Mouse (Mus musculus) lung, postnatal 4 days (tissue): ENCODE measurements at regions not wholly inside any gene's neighbourhood (a gene's known extent, or its start where the extent isn't known, plus 50 kb on each side); places are given as distances from the start of the nearest gene placed in this dataset.
A peak's percentile ranks its signal among the peaks of the same experiment; 100 is the strongest.

ENCODE experiments used
- DNase-seq, 2 experiments: peaks; one replicate each; pipeline ENCODE4 v3.0.0; 2021

DNA sequence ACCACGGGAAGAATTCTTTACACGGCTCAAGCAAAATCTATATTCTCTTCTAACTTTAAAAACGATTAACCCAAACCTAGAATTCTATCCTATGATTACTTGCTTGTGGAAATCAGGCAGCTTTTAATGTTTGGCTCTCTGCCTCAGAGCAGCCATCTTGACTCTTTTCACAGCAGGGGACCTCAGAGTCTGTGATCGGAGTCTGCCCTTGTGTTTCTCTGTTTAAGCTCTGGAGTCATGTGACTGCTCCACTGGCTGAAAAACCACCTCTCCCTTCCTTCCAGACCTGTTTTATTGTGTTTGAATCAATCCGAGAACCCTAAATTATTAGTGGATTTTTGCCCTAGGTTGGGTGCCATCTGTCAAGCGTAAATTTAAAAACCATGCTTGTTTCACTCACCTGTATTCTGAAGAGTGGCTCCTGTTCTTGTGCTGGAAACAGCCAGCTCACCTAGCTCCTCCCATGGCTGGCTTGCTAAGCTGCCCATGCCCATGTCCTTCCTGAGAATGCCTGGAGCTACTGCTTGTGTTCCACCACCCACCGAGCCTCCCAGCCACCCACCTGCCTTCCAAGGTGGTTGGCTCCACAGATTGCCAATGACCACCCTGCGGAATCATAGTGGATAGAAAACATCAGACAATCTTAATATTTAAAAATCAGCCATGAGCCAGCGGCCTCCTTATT, 62.6 kb downstream of the Perp start:
- DNase-seq = no peak

DNA sequence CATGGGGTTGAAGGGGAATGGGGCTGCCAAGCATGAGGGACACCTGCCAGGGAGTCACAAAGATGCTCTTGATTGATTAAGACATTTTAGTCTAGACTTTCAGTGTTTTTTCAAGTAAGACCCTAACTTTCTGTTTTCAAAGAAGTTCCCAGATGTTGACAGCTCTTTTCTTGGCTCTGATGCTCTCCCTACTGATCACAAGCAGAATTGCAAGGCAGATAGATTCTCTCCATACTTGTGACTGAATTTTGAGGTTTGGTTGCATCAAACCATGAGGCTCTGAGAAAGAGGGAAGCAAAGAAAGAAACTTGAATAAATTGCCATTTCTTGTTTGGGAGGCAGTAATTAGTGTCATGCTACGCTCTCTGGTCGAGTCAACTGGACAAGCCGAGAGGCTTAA, 64.5 kb downstream of the Perp start:
- DNase-seq = no peak

DNA sequence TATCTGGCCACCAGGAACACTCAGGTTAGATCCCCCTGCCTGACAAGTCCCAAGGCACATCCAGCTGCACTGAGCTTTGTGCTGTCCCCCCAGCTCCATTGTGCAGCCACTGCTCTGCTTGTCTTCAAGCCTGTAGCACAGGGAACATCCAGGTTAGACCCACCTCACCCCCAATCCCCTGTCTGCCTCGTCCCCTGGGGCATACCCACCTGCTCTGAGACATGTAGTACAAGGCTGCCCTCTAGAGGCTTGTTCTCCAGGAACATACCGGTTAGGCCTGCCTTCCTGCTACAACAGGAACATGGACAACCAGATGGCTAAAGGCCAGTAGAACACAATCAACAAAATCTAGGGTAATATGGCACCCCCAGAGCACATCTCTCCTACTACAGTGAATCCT, 66.1 kb downstream of the Perp start:
- DNase-seq = peak in 1 of 2 experiments; percentile 21

DNA sequence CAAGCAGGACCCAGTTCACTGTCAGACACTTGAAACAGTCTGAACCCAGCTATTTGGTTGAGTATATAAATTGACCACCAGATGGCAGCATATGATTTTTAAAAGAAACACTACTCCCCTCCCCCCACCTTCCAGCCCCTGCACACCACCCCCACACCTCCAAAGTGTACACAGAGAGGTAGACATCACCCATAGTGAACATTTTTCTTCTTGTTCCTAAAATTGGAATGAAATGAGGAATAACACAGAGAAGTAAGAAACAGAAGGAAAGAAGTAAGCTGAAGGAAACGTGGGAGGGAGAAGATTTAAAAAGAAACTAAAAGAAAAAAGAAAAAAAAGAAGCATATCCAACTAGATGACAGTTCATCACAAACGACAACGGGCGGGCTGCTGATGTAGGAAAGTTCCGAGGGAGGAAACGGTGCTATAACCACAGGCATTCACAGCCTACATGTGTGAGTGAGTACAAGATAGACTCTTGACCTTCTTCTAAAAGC, 72.3 kb downstream of the Perp start:
- DNase-seq = peak in 1 of 2 experiments; percentile 21

DNA sequence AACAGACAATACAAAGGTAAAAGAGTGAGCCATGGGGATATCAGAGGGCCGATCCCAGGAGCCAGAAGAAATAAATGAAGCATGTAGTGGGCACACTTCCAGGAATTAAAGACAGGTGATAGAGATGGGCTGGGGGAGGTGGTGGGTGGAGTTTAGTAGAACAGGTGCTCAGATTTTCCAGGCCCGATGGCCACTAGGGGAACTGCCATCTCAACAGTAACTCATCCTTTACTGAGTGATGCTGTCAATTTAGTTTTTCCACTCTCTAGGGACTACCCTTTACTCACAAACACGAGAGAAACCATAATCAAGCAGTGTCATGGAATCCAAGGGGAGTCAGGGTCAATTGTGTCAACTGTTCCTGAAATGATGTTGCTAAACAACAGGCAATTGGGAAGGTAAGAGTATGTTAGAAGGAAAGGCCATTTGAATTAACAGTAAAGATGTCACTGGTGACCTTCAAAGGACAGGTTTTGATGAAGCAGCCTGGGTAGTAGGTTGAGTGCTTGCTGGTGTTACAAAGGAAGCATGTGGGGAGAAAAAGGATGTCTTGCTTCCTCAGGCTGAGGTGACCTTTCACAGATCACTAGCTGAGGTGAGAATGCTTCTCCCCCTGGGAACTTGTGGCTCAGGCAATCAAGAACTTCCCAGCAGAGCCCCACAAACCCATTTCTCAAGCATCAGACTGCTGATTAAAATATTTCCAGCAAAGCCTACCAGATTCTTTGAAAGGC, 78.4 kb downstream of the Perp start:
- DNase-seq = no peak

DNA sequence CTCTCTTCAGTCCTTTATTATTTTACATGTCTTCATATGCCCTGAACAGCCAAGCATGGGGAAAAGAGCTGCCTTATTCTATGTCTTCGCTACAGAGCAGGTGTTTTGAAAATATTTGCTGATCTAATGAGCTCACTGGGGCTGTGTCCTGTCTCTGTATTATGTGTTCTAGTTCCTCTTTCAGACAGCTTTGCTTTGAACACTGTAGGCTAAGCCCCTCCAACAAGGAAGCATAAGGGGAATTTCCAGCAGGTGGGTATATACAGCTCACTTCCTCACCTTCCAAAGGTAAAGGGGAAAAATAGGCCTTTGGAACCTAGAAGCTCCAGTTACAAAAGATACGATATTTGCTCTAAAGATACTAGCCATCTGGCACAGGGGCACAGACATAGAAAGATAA, 83.0 kb downstream of the Perp start:
- DNase-seq = no peak

DNA sequence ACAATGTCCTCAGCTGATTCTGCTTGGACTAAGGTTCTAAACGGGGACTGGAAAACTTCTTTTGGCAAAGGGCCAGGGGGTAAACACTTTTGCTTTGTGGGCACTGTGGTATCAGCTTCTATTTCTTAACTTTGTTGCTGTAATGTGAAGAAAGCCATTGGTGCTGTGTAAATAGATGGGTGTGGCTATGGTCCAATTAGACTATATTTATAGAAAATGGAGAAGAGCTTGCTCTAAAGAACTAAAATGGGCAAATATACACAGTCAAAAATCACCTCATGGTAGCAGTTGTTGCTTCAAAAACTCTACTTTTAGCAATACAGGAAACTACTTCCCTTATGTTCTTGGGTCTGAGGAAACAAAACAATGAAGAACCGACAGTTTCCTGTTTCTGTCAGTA, 84.1 kb downstream of the Tnfaip3 start:
- DNase-seq = peak in 1 of 2 experiments; percentile 28

DNA sequence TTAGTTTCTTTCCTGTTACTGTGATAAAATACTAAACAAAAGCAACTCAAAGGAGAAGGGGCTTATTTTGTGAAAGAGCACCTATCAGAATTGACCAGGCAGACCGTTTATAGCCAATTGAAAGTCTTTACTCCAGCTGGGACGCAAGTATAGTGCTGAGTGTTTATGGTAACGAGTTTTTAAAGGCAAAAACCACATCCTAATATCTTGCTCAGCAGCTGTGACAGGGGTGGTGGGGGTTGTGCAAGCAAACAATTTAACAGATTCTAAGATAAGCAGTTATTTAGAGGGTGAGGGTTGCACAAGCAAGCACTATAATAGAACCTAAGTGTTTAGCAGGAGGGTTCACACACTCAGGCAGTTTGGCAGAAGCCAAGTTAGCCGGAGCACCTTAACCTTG, 74.0 kb downstream of the Tnfaip3 start:
- no peak for DNase-seq

DNA sequence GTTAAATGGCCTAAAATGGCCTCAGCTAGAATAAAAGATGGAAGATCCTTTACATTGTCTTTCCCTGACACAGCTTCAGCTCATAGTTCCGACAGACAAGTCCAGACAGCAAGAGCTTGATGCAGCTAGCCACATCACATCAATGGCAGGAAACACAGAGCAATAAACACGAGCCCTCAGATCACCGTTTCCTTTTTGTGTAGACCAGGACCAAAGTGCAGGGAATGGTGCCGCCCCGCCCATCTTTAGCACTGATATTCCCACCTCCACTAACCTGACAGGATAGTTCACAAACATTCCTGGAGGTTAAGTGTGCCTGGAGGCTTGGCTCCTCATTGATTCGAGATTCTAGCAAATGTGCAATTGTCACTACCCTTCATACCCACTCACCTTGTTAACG, 73.5 kb downstream of the Tnfaip3 start:
- no peak for DNase-seq

DNA sequence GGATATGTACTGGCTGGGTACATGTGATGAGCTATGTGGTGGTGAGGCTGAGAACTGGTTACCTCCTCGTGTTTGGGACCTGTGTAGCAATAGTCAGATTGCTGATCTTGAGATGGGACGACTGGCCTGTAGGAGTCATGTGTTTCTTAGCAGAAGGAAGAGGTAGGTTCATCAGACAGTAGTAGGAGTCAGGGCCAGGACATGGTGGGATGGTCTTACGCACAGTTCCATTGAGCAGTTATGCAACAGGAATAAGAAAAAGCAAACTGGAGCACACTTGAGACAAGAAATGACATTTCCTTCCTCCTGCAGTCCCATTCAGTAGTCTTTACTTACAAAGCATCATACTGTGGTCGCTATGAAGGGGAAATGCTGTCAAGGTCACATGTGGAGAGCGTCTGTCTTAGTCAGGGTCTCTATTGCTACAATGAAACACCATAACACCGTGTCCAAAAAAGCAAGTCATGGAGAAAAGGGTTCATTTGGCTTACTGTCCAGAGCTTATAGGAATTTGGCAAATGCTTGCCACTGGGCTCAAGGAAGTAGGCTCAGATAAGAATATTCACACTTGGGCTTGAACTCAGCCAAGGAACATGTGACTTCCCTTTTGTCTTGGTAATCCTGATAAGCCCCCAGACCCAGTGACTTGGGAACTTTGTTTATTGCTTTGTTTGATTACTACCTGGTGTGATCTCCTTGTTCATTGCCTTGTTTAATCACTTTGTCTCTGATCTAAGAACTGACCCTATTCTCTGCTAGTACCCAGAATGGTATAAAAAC, 72.0 kb downstream of the Tnfaip3 start:
- no peak for DNase-seq

DNA sequence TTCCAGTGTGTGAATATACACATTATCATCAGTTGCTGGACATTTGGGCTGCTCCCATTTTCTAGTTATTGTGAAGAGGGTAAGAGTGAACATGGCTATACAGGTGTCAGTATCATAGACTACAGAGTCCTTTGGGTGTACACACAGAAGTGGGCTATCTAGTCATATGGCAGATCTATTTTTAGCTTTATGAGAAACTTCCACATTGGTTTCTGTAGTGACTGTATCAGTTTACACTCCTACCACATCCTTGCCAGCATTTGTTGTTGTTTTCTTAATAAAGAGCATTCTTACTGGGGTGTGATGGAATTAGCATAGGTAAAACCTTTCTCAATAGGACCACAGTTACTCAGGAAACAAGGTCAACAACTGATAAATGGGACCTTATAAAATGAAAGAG, 68.7 kb downstream of the Tnfaip3 start:
- no peak for DNase-seq
